Comparison of ENCODE assay signal across 19 mouse cellular contexts in the genomic region with DNA sequence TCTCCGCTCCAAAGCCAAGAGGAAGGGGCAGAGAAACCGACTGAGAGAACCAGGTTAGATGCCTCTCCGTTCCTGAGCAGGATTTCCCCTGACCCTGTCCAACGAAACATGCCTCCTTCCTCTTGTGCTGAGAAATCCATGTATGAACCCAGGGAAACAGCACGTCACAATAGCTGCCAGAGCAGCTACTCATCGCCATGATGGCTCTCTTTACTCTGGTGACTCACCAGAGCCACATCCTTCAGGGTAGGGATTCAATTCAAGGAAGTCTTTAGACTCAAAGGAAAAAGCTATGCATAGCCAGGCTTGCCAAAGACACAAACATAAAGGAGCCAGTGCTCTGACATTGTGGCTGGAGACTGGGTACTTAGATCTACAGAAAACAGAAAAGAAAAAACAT. TPM values are rescaled to one million over a fixed set of nuclear protein-coding genes. Genes with fewer than 3 reads are reported as not detected.
"Had no signal": no experiment of that assay in that cellular context is flagged by ENCODE, and none has a peak within 500 bp of the region (broad histone marks: within the 10 kb centered on the region; RNA-seq: fewer than 3 reads in every experiment).

No protein-coding gene starts in this region.

- H3K4me1 ChIP-seq: midbrain, embryonic 10.5 days; midbrain, embryonic 12.5 days; neural tube, embryonic 13.5 days; neural tube, embryonic 15.5 days had no signal

- H3K27ac ChIP-seq: midbrain, embryonic 10.5 days; midbrain, embryonic 12.5 days; neural tube, embryonic 13.5 days; neural tube, embryonic 15.5 days had no signal

- H3K4me3 ChIP-seq: midbrain, embryonic 10.5 days; midbrain, embryonic 12.5 days; myocyte; neural tube, embryonic 13.5 days; neural tube, embryonic 15.5 days had no signal

- DNase-seq: lung, adult 18-20 months; lung, embryonic 14.5 days; lung, postnatal 10 days; lung, postnatal 4 days; midbrain, embryonic 14.5 days; retina, postnatal 1 day; right cerebral cortex, adult 18-20 months; right cerebral cortex, postnatal 25 days; right cerebral cortex, postnatal 4 days; spleen, adult 18-20 months; thymus, adult 2 months; thymus, postnatal 25 days; thymus, postnatal 4 days had no signal

RNA-seq across cellular contexts. Expression of a gene that starts 37.4 kb away (rescaled TPM):
- polyA plus RNA-seq: midbrain, embryonic 14.5 days; myocyte; small intestine, adult 2 months had no signal
